Mouse (Mus musculus): ENCODE results near the gene Tspan12.

GRCm38 (mm10) chr6:21787274-21787673 is 65.0 kb downstream of the Tspan12 start:
- no peak for TF ChIP-seq POLR2A (IDR thresholded peaks at IDR 0.05; ENCODE audit: insufficient read length, low read depth)
- TF ChIP-seq MYOG (IDR thresholded peaks at IDR 0.05; ENCODE audit: control insufficient read depth in 1 of 3, insufficient read depth in 1 of 3, insufficient read length in 2 of 3, low read depth in 2 of 3) = no peak
- TF ChIP-seq POLR2AphosphoS2 (IDR thresholded peaks at IDR 0.05; ENCODE audit: insufficient read length, low read depth) = no peak
- TF ChIP-seq CEBPB (IDR thresholded peaks at IDR 0.05; ENCODE audit: insufficient read depth, poor library complexity, severe bottlenecking) = no peak
- TF ChIP-seq TCF12 (IDR thresholded peaks at IDR 0.05; ENCODE audit: insufficient read depth, poor library complexity, severe bottlenecking) = no peak
- no peak for TF ChIP-seq MAX (IDR thresholded peaks at IDR 0.05; ENCODE audit: low read depth)
- TF ChIP-seq REST (IDR thresholded peaks at IDR 0.05; ENCODE audit: insufficient read depth, insufficient read length) = no peak
- TF ChIP-seq USF1 (IDR thresholded peaks at IDR 0.05; ENCODE audit: low read depth) = no peak
- no peak for TF ChIP-seq MYOD1 (IDR thresholded peaks at IDR 0.05; ENCODE audit: control insufficient read depth in 1 of 3, insufficient read length in 2 of 3, low read depth in 2 of 3)

Data from myocyte (in vitro differentiated cells).